Mouse (Mus musculus) spleen, adult 2 months (tissue): ENCODE measurements around the gene Pkmyt1.

Experiments
- CTCF ChIP-seq: fragments of 200-500 bp; IDR thresholded peaks from 2 replicates; pipeline ENCODE4 v1.5.1; 2011; ENCODE audit warnings: mild to moderate bottlenecking, inconsistent platforms; ENCODE audit not compliant: insufficient read depth, insufficient read length, insufficient replicate concordance; ENCODE audit errors: extremely low read depth
- POLR2A ChIP-seq: fragments of 200-500 bp; IDR thresholded peaks from 2 replicates; pipeline ENCODE4 v1.6.1; 2011; ENCODE audit warnings: low read depth, low read length, inconsistent platforms

GRCm38 (mm10) chr17:23746311-23746710, 20.2 kb downstream of the Pkmyt1 start:
- no peak for TF ChIP-seq CTCF
- no peak for TF ChIP-seq POLR2A
